Mouse (Mus musculus) heart, adult 18-20 months (tissue): ENCODE data around the gene Bex3. TPM values are rescaled to one million over a fixed set of nuclear protein-coding genes. Genes with fewer than 3 reads are reported as not detected.

Experiments
- DNase-seq, 2 experiments: peaks; one replicate each; pipeline ENCODE4 v3.0.0; 2021 to 2022; ENCODE audit warnings: mixed read lengths in 1 of 2
- total RNA-seq, 2 experiments: library from RNA; stranded (reverse); gene quantifications; 2 replicates each; pipeline ENCODE4 v1.2.3; 2021

Gene Bex3
- total RNA-seq, 2 experiments from 2014 or later, result 6.0 to 10.9 TPM

- DNase-seq, result no peak
Measured at GRCm38 (mm10) chrX:136313792-136314564, 43.9 kb downstream of the Bex3 start.

GRCm38 (mm10) chrX:136319953-136320352 lies 49.9 kb downstream of the Bex3 start:
- no peak for DNase-seq

Other genes with a start within 250 kb of the Bex3 start
- gene Arxes1, start 236.9 kb upstream of the Bex3 start, total RNA-seq, result under 1 TPM; 0.32 to 0.93 TPM
- gene Bex2, start 202.0 kb upstream of the Bex3 start, total RNA-seq, result not detected
- not detected for gene Nxf3, start 185.0 kb upstream of the Bex3 start, total RNA-seq
- under 1 TPM; 0.87 to 0.98 TPM for gene Bex4, start 131.3 kb upstream of the Bex3 start, total RNA-seq
- gene Tceal8, start 97.9 kb upstream of the Bex3 start, total RNA-seq, result 10 to 100 TPM; 12.3 to 14.7 TPM
- under 1 TPM in 1 of 2 experiments, not detected in 1; 0.67 TPM for gene Tceal5, start 66.4 kb upstream of the Bex3 start, total RNA-seq
- 1 to 10 TPM in 1 of 2 experiments, under 1 TPM in 1; 0.82 to 1.3 TPM for gene Tceal7, start 55.5 kb upstream of the Bex3 start, total RNA-seq
- gene Bex1, start 54.7 kb upstream of the Bex3 start, total RNA-seq, result 1 to 10 TPM; 3.0 to 4.7 TPM
- 10 to 100 TPM; 24.0 to 26.9 TPM for gene Tceal9, start 25.2 kb upstream of the Bex3 start, total RNA-seq
- not detected for gene Kir3dl1, start 247.7 kb downstream of the Bex3 start, total RNA-seq